Mouse (Mus musculus): Measurements from ENCODE around the gene Auts2. TPM values are rescaled to one million over a fixed set of nuclear protein-coding genes. Genes with fewer than 3 reads are reported as not detected.

The Auts2 gene
- polyA plus RNA-seq, 1 experiment, result not detected

- no peak for TF ChIP-seq GATA1 (IDR thresholded peaks at IDR 0.05; ENCODE audit: low read length)
Measured at GRCm38 (mm10) chr5:132248069-132248468, 295.1 kb downstream of the Auts2 start.

- no peak for TF ChIP-seq GATA1 (IDR thresholded peaks at IDR 0.05; ENCODE audit: low read length)
Measured at GRCm38 (mm10) chr5:132235460-132235859, 307.7 kb downstream of the Auts2 start.

DNA sequence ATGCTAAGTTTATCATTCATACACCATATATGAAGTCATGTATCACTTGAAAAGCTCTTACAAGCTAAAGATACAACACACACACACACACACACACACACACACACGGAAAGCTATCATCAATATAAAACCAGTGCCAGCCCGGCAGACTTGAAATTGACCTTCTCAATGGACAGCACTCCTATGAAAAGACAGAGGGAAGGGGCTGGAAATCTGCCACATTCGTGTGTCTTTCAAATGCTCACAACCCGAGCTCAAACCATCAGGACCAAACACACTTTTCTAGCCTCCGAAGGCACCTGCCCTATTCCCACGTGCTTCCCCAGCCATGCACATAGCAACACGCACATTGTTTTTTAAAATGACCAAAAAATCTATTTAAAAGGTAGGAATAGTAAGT is 308.7 kb downstream of the Auts2 start:
- TF ChIP-seq GATA1 (IDR thresholded peaks at IDR 0.05; ENCODE audit: low read length), result no peak

DNA sequence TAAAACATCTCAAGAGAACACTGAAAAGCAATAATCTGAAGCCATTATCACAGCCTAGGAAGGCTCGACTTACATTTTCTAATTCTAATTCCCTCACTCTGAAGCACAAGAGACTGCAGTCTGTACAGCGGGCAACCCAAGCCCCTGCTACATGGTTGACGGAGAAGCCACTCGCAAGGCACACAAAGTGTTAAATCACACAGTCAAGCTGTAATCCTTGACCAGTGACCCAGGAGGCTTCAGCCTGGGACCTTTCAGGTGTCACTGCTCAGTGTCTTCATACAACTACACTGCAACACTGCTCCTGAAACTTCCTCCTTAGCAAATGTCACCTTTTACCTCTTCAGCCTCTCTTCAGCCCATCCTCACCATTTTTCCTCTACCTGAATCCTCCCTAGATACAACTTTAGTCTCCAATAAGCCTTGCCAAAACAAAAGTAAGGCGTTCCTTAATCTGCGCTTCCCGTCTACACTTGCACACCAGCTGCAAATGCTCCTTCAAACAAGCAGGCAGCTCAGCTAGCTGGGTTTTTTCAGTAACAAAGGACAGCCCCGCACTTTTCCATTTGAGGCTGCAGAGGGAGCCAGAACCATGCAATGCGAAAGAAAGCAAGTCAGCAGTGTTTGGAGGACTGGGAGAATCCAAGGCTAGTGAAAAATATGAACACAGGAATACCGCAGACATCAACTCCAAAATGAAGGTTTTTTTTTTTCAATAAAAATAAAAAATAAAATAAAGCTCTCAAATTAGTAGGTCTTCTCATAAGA is 311.7 kb downstream of the Auts2 start:
- TF ChIP-seq GATA1 (IDR thresholded peaks at IDR 0.05; ENCODE audit: low read length), result no peak

GRCm38 (mm10) chr5:132229644-132230357 is 313.3 kb downstream of the Auts2 start:
- no peak for TF ChIP-seq GATA1 (IDR thresholded peaks at IDR 0.05; ENCODE audit: low read length)

DNA sequence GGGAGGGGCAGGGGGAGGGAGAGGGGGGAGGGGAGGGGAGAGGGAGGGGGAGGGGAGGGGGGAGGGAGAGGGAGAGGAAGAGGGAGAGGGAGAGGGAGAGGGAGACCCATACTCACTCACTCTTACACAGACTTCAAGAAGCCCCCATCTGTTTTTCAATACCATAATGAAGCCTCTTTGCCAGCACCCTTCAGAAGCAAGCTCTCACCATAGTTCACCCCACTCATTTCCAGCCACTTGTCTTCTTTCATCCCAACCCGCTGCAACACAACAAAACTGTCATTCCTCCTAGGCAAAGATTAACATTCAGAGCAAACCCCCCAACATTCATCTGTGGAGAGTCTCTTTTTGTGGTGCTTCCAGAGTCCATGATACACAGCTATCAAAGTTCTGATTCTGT is 314.1 kb downstream of the Auts2 start:
- TF ChIP-seq GATA1 (IDR thresholded peaks at IDR 0.05; ENCODE audit: low read length), result no peak

DNA sequence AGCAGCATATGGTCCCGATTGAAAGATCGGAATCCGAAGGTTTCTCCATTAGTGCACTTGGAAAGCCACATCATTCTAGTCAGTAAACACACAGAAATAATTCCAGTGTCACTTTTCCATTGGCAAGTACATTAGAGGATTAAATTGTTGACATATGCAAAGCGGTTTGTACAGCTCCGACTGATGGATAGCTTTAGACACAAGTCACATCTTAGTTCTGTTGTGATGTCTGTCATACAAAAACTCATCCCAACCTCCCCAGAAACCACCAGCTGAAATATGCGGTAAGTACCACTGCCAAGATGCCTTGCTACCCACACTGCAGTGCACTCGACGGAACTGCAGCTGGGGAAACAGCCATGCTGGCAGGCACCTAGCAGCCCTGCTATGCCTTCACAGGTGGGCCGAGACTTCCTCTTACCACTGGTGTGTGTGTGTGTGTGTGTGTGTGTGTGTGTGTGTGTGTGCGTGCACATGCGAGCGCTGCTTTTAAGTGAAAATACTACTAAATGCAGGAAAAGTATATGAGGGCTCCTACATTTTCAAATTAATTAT is 322.7 kb downstream of the Auts2 start:
- TF ChIP-seq GATA1 (IDR thresholded peaks at IDR 0.05; ENCODE audit: low read length), result no peak

- no peak for TF ChIP-seq GATA1 (IDR thresholded peaks at IDR 0.05; ENCODE audit: low read length)
Measured at GRCm38 (mm10) chr5:132216143-132216542, 327.0 kb downstream of the Auts2 start.

GRCm38 (mm10) chr5:132212446-132212845 is 330.7 kb downstream of the Auts2 start:
- no peak for TF ChIP-seq GATA1 (IDR thresholded peaks at IDR 0.05; ENCODE audit: low read length)

- TF ChIP-seq GATA1 (IDR thresholded peaks at IDR 0.05; ENCODE audit: low read length), result no peak
Measured at GRCm38 (mm10) chr5:132209694-132210093, 333.4 kb downstream of the Auts2 start.

GRCm38 (mm10) chr5:132206220-132206619 is 336.9 kb downstream of the Auts2 start:
- TF ChIP-seq GATA1 (IDR thresholded peaks at IDR 0.05; ENCODE audit: low read length), result no peak

- no peak for TF ChIP-seq GATA1 (IDR thresholded peaks at IDR 0.05; ENCODE audit: low read length)
Measured at GRCm38 (mm10) chr5:132203846-132204245, 339.3 kb downstream of the Auts2 start.

DNA sequence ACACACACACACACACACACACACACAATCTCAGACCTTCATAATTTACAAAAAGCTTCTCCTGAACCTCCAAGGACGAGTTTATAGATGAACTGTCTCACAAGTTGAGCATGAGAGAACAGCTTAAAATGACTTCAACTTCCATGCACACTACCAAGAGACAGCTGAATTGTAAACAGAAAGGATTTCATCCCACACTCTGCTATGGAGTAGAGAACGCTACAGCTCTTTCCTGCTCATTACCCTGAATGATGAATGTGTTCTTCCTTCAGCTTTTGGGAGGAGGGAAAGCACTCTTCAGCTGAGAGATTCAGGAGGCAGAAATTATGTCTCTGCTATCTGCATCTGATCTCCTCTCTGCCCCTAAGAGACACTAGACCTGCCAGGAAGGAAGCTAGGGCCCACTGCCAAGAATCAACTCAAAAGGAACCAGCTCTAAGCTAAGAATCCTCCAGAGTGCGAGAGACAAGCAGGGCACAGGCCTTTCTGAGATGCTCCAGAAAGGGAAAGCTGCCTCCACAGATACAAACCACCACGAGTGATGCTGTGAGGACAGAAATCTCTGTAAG is 342.0 kb downstream of the Auts2 start:
- no peak for TF ChIP-seq GATA1 (IDR thresholded peaks at IDR 0.05; ENCODE audit: low read length)

DNA sequence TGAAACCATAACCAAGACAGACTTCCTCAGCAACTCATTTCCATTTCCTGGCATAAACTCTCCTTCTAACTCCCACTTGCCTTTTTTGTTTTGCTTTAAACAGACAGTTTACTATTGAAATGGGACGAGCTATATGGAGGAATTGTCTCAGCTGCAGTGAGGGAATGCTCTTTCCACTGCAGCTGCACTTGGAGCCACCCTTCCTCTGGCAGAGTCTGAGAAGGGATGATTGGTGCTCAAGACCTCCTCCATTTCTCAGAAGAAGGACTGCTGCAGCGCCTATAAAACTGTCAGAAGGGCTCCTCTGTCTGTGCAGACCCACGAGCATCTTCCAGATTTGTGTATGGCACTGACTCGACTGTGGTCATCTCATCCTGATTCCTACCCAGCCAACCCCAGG is 342.5 kb downstream of the Auts2 start:
- no peak for TF ChIP-seq GATA1 (IDR thresholded peaks at IDR 0.05; ENCODE audit: low read length)

- TF ChIP-seq GATA1 (IDR thresholded peaks at IDR 0.05; ENCODE audit: low read length), result no peak
Measured at GRCm38 (mm10) chr5:132195048-132195533, 348.1 kb downstream of the Auts2 start.

DNA sequence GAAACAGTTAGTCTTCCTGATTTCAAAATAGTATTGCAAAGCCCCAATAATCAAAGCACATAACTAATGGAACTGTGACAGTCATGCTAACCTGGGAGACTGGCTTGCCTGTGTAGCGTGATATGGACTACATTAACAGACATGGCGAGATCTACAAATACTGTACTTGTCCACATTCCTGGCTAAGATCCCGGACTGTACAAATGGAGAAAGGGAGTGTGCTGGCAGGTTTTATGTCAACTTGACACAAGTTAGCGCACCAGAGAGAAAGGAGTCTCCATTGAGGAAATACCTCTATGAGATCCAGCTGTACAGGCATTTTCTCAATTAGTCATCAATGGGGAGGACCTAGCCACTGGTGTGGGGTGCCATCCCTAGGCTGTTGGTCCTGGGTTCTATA is 353.0 kb downstream of the Auts2 start:
- TF ChIP-seq GATA1 (IDR thresholded peaks at IDR 0.05; ENCODE audit: low read length), result no peak
